Mouse (Mus musculus) v-Abl transformed pro-B cells (cell line): ENCODE data around the gene Cdkal1.

Experiments used
- in situ Hi-C, 2 experiments: fragments of 400-800 bp; cut with MboI; formaldehyde crosslinking; loops; one replicate each; pipeline ENCODE4 v1.15.1; 2025; ENCODE audit not compliant: unreplicated experiment in 2 of 2

Gene Cdkal1

GRCm38 (mm10) chr13:29652791-29653190, 202.7 kb downstream of the Cdkal1 start:
- in situ Hi-C loops = no loop called here

- in situ Hi-C loops = no loop called here
Measured at GRCm38 (mm10) chr13:29650576-29651236, 204.8 kb downstream of the Cdkal1 start.

- in situ Hi-C loops = no loop called here
Measured at GRCm38 (mm10) chr13:29649593-29649992, 205.9 kb downstream of the Cdkal1 start.

- in situ Hi-C loops = no loop called here
Measured at GRCm38 (mm10) chr13:29642226-29642625, 213.2 kb downstream of the Cdkal1 start.

- in situ Hi-C loops = no loop called here
Measured at GRCm38 (mm10) chr13:29641200-29641599, 214.3 kb downstream of the Cdkal1 start.

- in situ Hi-C loops = no loop called here
Measured at GRCm38 (mm10) chr13:29640186-29640585, 215.3 kb downstream of the Cdkal1 start.

- in situ Hi-C loops = no loop called here
Measured at GRCm38 (mm10) chr13:29638303-29638702, 217.2 kb downstream of the Cdkal1 start.

GRCm38 (mm10) chr13:29637788-29638187, 217.7 kb downstream of the Cdkal1 start:
- in situ Hi-C loops = no loop called here

GRCm38 (mm10) chr13:29635581-29635980, 219.9 kb downstream of the Cdkal1 start:
- in situ Hi-C loops = no loop called here

GRCm38 (mm10) chr13:29631342-29631741, 224.1 kb downstream of the Cdkal1 start:
- in situ Hi-C loops = no loop called here

GRCm38 (mm10) chr13:29628607-29629006, 226.9 kb downstream of the Cdkal1 start:
- in situ Hi-C loops = no loop called here

GRCm38 (mm10) chr13:29627438-29628124, 227.9 kb downstream of the Cdkal1 start:
- in situ Hi-C loops = no loop called here

GRCm38 (mm10) chr13:29624929-29625328, 230.5 kb downstream of the Cdkal1 start:
- in situ Hi-C loops = loop anchor here (25.0 kb wide), 2 partner anchors 863 to 1088 kb away; no protein-coding TSS in a partner anchor

GRCm38 (mm10) chr13:29623636-29624239, 231.7 kb downstream of the Cdkal1 start:
- in situ Hi-C loops = loop anchor here (25.0 kb wide), 2 partner anchors 861 to 1086 kb away; no protein-coding TSS in a partner anchor

GRCm38 (mm10) chr13:29621881-29622280, 233.6 kb downstream of the Cdkal1 start:
- in situ Hi-C loops = loop anchor here (25.0 kb wide), 2 partner anchors 860 to 1085 kb away; no protein-coding TSS in a partner anchor

GRCm38 (mm10) chr13:29621363-29621762, 234.1 kb downstream of the Cdkal1 start:
- in situ Hi-C loops = loop anchor here (25.0 kb wide), 2 partner anchors 859 to 1084 kb away; no protein-coding TSS in a partner anchor

GRCm38 (mm10) chr13:29620826-29621225, 234.6 kb downstream of the Cdkal1 start:
- in situ Hi-C loops = loop anchor here (25.0 kb wide), 2 partner anchors 859 to 1084 kb away; no protein-coding TSS in a partner anchor

- in situ Hi-C loops = loop anchor here (25.0 kb wide), 2 partner anchors 854 to 1079 kb away; no protein-coding TSS in a partner anchor
Measured at GRCm38 (mm10) chr13:29616654-29617171, 238.8 kb downstream of the Cdkal1 start.

GRCm38 (mm10) chr13:29615987-29616386, 239.5 kb downstream of the Cdkal1 start:
- in situ Hi-C loops = loop anchor here (25.0 kb wide), 2 partner anchors 854 to 1079 kb away; no protein-coding TSS in a partner anchor

- in situ Hi-C loops = loop anchor here (25.0 kb wide), 2 partner anchors 853 to 1078 kb away; no protein-coding TSS in a partner anchor
Measured at GRCm38 (mm10) chr13:29615081-29615480, 240.4 kb downstream of the Cdkal1 start.
